Mouse (Mus musculus): ENCODE results near the gene Agap1.

Agap1 gene

DNA sequence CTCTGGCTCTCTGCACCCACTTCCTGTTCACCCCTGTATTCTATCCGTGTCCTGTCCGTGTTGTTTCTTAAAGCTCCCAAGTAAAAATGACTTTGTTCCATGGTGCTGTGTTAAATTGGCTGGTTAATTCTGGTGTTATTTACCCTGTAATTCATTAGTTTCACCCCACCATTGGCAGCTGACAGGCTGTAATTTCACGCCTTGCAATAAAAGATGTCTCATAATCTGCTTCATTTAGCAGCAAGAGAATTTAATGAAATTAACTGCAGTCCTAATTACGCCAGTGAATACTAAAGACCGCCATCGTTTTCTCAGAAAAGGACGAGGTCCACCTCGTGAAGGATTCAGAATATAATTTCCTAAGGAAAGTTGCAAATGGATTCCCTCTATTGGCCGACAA is 245.6 kb downstream of the Agap1 start:
- in situ Hi-C loops (cut with MboI; ENCODE audit: unreplicated experiment in 2 of 2) = no loop called here

DNA sequence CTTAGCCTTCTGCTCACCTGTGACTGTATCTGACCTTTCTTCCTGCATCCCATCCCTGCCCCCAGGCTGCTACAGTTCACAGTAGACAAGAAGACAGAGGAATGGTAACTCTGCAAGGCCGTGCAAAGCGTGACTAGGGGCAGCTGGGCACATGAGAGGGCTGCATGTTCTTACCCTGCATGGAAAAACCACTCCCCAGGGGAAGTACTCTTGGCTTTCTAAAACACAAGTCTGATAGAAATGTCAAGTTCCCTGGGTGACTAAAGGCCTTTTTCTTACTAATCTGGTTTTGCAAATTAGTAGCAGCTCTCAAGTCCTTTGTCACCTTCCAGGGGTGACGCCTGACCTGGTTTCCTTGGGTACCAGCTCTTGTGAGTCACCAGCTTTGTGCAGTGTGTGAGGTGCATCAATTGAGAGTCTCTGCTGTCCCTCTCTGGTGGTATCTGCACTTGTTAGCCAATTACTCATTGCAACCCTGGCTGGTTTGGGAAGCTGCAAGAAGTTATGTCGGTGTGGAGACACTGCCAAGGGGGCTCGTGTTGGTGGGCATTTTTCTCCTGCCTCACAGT is 246.6 kb downstream of the Agap1 start:
- in situ Hi-C loops (cut with MboI; ENCODE audit: unreplicated experiment in 2 of 2) = no loop called here

DNA sequence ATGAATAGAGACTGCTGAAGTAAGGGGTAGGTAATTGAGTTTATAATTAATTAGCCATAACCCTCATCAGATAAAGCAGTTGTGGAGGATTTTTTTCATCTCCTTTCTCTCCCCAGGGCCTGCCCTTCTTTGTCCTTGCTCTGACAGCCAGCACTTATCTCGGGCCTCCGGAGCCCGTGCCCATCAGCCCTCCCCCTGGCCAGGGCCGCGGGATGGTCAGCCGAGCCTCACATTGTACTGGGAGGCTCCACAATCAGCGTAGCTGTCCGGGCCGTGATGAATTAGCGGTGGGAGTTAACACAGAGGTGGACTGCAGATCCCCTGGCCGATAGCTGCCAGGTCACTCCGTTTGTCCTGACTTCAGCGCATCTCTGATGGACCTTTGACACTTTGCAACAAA is 248.7 kb downstream of the Agap1 start:
- in situ Hi-C loops (cut with MboI; ENCODE audit: unreplicated experiment in 2 of 2) = no loop called here

DNA sequence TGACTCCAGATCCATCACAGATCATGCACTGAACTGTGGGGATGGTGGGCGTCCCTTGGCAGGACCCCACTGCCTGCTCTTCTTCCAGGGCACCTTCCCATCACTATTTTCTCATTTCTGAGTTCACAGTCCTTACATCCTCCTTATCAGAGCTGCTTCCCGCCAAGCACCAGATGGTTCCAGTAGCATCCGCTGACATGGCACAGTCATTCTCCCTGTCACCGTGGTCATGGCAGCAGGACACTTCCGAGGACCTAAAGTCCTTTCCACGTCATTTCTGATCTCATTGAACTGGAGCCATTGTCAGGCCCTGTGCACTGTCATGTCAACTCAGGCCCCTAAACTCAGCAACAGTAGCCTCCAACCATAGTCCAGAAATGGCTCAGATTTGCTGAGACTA is 251.1 kb downstream of the Agap1 start:
- in situ Hi-C loops (cut with MboI; ENCODE audit: unreplicated experiment in 2 of 2) = no loop called here

DNA sequence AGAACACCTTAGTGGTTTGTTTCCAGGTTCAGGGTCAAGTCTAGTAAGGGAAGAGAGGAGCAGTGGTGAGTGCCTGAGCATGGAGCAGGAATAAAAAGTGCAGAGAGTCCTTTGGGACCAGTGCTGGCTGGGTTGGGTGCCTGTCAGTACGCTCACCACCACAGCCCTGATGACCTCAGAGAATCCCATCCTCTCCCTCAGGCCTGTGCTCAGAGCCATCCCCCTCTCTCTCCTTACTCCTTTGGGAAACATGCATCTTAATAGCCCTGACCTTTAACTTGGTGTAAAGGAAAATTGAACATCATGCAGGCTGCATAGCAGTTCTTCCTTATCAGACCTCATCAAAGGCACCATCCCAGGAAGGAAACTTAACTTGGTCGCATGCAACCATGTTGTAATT is 252.3 kb downstream of the Agap1 start:
- in situ Hi-C loops (cut with MboI; ENCODE audit: unreplicated experiment in 2 of 2) = no loop called here

DNA sequence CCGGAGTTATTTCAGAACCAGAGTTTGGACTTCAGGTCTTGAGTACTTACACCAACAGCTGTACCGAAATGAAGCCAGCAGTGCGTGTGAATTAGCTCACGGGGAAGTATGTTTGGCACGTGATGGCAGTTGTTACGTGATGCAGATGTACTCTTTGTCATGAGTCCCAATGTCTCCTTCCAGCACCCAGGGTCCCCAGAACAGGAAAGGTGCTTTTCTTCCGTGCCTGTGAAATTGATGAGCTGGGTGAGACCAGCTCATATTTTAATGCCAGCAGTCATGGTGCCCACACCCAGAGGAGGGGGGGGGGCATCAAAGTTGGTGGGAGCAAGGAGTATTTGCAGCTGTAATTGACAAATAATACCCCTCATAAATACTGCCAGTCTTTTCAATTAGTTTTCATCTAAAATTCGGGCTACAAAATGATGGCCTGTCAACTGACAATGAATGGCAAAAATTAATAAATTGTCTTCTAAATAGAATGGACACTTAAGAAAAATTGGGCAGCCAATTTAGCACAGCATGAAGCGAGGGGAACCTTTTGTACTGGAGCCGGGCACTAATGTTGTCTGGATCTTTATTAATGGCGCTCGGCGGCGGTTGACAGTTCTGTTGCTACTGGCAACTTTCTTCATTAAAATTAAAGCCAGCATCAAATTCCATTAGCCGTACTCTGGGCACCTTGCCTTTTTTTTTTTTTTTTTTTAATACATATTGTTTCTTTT is 253.3 kb downstream of the Agap1 start:
- in situ Hi-C loops (cut with MboI; ENCODE audit: unreplicated experiment in 2 of 2) = no loop called here

DNA sequence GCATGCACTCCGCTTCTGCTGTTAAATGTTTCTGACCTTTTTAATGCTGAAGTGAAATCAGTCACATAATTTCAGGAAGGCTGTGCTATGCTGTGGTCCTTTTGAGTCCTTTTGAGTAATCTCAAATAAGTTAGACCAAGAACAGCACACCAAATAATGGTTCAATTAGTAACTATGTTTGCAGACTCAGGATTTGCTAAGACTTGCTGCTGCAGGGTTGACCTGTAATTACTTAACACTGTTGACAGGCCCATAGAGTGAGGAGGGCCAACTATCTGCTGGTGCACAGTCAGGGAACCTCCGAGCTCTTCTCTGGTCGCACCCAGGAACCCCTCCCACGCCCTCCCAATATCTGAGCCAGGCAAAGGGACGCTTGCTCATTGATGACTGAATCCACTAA is 255.2 kb downstream of the Agap1 start:
- in situ Hi-C loops (cut with MboI; ENCODE audit: unreplicated experiment in 2 of 2) = no loop called here

DNA sequence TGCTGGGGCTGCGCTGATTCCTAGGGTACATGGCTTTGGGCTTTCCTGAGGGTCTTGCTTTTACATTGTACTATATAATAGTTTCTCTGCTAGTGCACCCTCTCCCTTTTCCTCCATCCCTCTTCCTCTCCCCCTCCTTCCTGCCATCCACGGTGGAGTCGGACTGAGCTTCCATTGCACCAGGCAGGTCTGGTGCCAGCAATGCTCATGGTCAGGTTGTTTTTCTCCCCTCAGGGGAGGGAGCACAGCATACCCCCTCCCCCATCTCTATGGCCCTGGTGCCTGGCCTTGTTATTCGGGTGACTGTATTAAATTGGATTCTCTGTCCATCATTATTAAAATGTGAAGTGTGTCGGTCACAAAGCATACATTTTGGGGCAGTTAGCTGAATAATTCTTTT is 259.1 kb downstream of the Agap1 start:
- in situ Hi-C loops (cut with MboI; ENCODE audit: unreplicated experiment in 2 of 2) = no loop called here

DNA sequence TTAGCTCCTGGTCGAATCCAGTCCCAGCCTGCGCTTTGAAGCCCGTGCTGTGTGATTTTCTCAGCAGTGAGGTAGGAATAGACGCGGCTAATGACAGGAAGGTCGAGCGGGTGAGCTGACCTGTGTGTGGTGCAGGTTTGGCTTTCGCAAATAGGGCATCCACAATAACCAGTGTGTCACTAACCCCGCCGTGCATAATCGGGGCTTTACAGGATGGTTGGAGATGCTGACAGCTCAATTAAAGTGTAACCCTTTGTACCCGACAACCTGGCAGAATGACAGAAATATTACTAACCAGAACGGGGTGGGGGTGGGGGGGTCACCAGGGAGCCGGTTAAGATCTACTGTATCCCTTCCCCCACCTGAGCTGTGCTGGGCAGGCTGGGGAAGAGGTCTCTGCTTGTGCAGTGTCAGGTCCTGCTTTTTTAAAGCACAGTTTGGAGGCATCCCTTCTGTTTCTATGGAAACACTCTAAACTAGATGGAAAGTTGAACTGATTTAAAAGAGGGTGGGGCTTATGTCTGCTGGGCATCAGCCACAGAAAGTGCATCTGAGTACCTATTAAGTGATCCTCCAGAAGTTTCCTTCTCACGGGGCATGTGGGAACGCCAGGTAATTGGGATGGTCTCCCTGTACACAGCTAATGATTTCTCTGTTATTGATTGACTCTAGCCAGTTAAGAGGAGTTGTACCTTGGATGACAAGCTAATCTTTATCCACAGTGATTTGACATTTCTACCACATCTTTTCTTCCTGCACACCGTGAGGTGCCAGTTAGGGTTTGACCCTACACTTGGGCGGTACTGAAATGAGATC is 259.8 kb downstream of the Agap1 start:
- in situ Hi-C loops (cut with MboI; ENCODE audit: unreplicated experiment in 2 of 2) = no loop called here

DNA sequence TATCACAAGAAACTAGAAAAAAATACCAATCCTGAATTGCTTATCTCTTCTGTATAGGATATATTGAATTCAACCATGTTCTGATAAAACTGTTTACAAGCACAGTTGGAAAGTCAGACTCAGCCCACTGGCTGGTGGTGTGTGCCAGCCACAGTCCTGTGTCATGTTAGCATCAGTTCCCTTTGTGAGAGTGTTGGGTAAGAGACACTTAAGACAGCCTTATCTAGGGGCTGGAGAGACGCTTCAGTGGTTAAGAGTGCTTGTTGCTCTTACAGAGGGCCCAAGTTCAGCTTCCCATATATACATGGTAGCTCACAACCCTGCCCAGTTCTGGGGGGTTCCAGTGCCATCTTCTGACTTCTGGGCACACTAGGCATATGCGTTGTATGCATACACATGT is 261.6 kb downstream of the Agap1 start:
- in situ Hi-C loops (cut with MboI; ENCODE audit: unreplicated experiment in 2 of 2) = no loop called here

DNA sequence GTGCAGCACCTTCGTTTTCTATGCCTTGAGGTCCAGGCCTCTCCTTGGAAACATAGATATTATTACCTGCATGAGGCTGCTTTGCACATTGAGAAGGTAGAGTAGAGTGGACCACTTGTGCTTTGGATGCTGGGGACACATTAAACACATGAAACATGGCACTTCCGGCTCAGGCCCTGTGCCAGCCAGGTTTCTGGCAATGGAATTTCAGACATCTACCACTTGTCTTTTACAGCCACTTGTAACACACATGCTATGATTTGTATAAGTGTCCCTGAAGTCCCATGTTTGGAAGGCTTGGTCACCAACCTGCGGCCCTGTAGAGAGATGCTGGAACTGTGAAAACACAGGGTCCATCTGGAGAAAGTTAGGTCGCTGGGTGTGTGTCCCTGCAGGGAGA is 262.5 kb downstream of the Agap1 start:
- in situ Hi-C loops (cut with MboI; ENCODE audit: unreplicated experiment in 2 of 2) = no loop called here

DNA sequence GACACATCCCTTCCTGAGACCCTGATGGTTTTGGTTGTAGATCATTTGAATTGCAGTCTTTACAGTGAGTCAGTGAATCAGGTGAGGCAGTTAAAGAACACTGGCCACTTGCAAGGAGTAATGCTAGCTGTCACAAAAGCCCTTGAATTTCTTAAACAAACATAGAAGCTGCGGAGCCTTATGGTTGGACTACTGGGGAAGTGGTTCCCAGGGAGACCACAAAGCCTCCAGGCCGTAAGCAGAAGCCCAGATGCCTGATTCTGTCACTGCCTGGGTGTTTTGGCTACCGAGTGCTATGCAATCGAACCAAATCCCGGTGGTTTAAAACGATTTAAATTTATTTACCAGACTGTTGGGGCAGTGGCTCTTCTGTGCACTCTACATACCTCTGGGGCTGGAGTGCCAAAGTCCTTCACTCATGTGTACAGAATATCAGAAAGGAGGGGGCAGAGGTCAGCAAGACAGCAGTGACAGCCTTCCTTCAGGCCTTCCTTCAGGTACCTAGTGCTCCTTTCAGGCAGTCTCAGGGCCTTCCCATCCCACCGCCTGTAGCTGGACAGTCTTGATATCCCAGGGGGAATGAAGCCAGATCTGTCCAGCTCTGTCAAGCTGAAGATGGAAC is 264.3 kb downstream of the Agap1 start:
- in situ Hi-C loops (cut with MboI; ENCODE audit: unreplicated experiment in 2 of 2) = no loop called here

DNA sequence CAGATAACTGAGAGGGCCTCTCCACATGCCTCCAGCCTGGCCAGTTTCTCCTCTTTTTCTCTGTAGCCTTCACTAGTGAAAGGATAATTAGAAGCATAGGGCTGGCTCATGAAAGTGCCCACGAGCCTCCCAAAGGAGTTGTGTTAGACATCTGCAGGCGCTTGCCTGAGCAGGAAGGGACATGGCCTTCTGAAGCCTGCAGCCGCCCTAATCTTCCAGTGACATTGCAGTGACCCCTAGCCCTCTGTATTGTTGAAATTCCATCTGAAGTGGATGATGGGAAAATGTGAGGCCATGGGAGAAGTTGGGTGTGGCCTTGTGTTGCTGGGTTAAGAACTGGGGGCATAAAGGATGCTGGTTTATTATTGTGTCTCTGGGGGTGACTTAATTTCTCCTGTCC is 269.5 kb downstream of the Agap1 start:
- in situ Hi-C loops (cut with MboI; ENCODE audit: unreplicated experiment in 2 of 2) = no loop called here

DNA sequence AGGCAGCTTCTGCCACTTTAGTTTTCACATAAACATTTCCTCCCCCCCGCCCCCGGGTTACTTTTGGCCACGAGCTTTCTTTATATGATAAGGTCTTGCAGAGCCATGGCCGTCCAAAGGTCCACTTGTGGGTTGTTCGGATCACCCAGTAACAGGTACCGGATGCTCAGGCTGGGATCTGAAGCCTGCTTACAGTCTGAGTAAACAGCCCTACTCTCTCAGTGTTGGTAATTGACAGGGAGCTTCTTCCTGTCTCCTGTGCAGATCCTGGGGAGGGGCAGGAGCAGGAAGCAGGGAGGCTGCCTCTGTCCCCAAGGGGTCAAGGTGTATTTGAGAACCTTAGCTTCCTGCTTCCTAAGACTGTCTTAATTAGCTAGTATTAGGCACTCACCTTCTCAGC is 269.9 kb downstream of the Agap1 start:
- in situ Hi-C loops (cut with MboI; ENCODE audit: unreplicated experiment in 2 of 2) = no loop called here

DNA sequence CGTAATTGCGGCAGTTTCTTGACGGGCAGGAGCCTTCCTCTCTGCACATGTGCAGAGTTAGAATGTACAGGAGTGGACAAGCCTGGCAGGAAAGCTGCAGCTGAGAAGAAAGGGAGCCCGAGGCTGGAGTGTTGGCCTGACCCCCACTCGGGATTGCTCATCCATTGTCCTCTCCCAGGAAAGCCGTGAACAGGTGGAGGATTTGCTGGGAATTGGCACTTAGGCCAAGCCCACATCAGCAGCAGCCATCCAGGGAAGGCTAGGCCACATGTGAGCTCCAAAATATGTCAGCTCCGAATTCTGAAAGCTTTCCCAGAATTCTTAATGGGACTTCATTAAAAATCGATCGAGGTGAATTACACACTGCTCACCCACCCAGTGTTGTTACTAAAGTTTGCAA is 270.4 kb downstream of the Agap1 start:
- in situ Hi-C loops (cut with MboI; ENCODE audit: unreplicated experiment in 2 of 2) = no loop called here

DNA sequence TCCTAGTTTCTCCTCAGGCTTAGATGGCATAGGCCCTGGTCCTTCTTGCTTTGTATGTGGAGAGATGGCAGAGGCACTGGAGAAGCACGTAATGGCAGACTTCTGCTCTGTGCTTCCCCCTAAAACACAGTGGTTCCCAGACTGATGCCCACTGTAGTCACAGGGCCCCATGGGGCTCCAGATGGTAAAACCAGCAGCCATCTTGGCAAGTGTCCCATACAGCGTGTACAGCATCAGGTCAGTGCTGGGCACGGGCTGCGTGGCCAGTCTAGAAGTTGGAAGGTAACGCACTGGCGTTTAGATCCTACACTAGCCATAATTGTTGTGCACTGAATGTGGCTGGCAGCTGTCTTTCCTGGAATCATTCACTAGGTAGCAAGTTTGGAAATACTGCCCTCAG is 273.9 kb downstream of the Agap1 start:
- in situ Hi-C loops (cut with MboI; ENCODE audit: unreplicated experiment in 2 of 2) = no loop called here

DNA sequence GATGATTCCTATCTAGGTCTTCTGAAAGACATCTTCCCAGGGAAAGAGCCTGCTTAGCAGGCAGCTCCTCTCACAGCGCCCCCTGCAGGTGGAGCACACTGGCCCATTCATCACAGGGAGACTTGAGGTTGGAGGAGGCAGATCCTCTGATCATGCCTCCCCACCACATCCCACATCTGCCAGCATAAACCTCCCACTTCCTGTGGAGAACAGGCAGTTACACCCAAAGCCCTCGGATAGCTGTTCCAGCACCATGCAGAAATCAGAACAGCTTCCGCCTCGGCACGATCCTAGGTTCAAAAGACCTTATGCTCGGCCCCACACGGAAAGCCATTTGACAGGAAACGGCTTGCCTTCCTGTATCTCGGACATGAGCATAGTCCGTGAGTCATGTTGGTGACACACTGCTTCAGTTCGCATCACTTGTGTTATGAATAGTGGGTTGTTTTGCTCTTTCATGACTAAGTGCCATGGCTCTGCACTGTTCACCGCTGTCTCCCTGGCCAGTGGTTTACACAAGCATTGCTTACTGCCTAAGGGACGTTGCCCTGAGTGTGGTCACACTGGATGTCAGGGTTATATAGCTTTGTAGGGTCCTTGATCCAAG is 276.1 kb downstream of the Agap1 start:
- in situ Hi-C loops (cut with MboI; ENCODE audit: unreplicated experiment in 2 of 2) = no loop called here

DNA sequence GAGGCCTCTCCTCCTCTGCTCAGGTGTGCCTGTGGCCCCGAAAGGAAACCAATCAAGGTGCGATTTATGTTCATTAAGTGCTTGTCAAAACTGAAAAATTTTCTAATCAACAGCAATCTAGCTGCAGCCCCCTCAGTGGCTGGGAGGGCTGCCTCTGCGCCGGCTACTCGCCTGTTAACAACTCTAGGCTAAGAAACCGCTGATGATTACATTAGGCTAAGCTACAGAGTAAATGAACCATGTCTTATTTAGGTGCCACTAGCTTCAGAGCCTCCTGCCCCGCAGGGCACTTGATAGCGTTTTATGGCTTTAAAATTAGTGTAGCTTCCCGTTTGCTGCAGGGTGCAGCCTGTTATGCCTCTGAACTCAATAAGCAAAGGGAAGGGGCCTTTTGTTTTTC is 279.8 kb downstream of the Agap1 start:
- in situ Hi-C loops (cut with MboI; ENCODE audit: unreplicated experiment in 2 of 2) = no loop called here

DNA sequence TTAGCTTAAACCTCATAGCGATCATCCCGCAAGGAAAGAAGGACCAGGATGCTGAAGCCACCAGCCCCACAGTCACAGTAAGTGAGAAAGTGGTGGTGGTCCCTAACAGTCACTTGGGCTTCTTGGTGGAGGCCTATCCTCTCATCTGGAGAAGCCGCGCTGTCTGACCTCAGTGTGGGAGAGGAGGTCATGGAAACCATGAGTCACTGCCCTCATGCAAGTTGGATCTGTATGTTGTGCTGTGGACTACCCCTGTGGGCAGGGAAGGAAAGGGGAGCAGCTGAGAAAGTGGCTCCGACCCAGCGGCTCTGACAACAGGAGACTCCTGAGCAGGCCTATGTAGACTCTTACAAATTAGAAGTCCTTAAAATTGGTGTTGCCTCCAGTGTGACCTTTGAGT is 280.5 kb downstream of the Agap1 start:
- in situ Hi-C loops (cut with MboI; ENCODE audit: unreplicated experiment in 2 of 2) = no loop called here

DNA sequence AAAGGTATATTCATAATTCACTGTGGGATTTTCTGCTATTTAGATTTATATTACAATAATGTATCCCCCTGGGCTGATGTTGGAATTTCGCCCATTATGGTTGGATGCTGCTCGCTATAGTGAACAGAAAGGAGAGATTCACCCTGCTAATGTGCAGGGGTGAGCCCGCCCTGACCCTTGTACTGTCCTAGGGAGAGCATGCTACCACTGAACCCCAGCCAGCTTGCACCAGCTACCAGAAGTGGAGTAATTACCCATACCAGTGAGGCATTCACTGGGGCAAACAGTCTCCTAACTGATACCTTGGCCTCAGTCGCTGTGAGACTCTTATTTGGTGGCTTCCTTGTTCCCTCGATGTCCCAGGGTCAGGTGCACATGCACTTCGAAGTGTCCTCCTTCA is 281.4 kb downstream of the Agap1 start:
- in situ Hi-C loops (cut with MboI; ENCODE audit: unreplicated experiment in 2 of 2) = no loop called here

Data from v-Abl transformed pro-B cells (cell line).